Mouse (Mus musculus): Measurements from ENCODE around the gene Sult1a1.

Sult1a1 gene

DNA sequence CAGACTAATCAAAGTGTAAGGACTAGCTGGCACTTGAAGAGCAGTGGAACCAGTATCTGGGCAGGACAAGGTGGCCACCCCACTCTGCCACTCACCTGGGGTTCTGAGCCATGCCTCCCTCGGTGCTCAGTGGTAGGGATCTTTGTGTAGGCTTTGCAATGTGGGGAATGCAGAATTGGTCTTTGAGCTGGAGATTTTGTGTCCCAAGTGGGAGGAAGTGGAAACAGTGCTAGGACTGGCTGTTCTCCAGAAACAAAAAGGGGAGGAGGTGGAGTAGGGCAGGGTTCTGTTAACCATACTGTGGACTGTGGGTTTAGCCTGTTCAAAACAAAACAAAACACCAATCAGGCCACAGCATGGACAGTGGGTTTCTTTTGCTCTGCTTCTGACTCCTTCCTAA lies at the start of gene Sult1a1:
Sult1a1 (minus strand) TSS at position 226 of the 400 bp plus-strand sequence.
- DNase-seq = peak; percentile 84 to 92

DNA sequence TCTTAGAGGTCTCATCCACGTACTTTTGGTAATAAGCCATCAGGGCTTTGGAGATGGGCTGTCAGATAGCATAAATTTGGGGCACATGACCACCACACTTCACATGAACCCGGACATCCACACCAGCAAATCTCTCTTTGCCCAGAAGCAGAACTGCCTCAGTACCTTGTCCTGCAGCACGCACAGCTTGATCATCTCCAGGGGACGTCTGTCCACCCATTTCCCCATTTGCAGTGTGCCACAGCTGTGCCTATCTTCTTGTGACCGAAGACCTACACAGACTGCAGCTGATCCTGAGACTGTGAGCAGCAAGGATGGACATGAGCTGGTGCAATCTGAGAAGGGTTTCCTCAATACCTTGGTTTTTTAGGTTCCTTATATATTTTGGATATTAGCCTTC lies 49.4 kb upstream of the Sult1a1 start:
- no peak for DNase-seq

DNA sequence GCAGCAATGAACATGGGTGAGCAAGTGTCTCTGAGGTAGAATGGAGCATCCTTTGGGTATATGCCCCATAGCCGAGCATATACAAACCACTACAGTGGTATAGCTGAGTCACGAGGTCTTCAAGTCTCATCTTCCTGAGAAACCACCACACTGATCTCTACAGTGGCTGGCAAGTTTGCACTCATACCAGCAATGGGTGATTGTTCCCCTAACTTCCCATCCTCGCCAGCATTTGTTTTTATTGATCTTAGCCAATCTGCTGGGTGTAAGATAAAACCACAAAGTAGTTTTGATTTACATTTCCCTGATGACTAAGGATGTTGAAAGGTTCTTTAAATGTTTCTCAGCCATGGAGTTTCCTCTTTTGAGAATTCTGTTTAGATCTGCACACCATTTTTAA lies 48.8 kb upstream of the Sult1a1 start:
- DNase-seq = no peak

DNA sequence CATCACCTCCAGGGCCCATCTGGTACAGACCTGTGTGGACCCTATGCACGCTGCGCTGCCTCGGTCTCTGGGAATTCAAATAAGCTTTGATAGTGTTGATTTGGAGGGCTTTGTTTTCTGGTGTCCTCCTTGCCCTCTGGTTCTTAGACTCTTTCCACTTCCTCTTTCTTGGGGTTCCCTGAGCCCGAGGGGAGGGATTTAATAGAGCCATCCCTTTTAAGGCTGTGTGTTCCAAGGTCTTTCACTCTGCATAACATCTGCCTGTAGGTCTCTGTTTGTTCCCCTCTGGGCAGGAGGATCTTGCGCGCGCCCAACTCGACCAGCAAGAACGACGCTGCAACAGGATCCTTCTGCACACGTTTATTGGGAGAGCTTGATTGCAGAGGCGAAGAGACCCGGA lies 45.4 kb upstream of the Sult1a1 start:
- DNase-seq = no peak

DNA sequence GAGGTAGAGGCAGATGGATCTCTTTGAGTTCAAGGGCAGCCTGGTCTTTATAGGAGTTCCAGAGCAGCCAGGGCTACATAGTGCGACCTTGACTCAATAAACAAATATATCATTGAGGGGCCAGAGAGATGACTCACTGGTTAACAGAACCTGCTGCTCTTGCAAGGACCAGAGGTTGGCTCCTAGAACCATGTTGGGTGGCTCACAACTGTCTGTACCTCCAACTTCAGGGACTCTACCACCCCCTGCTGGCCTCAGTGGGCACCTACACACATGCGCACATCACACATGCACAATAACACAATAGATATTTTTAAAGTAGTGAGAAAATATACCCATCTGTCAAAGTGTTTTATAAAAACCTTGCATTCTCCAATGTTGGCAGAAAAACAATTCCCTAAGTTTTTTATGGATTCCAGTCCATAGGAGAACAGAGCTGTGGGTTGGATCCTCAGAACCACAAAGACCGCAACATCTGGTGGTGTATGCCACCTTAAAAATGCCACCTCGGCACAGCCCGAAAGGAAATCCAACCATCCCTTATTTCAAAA lies 42.6 kb upstream of the Sult1a1 start:
- no peak for DNase-seq

DNA sequence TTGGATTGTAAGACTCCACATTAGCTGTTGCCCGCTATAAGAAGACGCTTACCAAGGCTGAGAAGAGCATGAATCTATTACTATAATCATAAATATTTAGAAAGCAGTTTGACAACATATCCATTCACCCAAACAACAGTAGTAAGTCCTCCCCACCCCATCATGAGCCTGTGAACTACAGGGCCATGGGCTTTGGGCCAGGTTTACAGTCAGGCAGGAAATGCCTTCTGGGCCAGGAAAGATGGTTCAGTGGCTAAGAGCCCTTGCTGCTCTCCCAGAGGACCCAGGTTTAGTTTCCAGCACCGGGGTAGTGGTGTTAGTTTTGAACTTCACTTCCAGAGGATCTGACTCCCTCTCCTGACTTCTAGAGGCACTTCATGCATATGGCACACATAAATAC lies 41.3 kb upstream of the Sult1a1 start:
- DNase-seq = no peak

DNA sequence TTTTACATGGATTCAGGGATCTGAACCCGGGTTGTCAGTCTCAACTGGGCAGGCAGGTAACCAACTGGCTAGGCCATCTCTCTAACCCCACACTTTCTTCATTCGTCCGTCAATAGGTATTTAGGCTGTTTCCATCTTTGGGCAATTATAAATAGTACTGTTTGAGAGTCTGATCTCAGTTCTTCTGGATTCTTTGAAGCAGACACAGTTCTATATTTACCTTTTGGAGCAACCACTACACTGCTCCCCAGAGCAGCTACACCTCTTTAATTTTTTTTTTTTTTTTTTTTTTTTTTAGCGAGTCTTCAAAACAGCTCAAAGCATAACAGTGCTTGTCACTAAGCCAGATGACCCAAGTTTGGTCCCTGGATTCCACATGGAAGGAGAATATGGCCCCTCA lies 39.4 kb upstream of the Sult1a1 start:
- no peak for DNase-seq

DNA sequence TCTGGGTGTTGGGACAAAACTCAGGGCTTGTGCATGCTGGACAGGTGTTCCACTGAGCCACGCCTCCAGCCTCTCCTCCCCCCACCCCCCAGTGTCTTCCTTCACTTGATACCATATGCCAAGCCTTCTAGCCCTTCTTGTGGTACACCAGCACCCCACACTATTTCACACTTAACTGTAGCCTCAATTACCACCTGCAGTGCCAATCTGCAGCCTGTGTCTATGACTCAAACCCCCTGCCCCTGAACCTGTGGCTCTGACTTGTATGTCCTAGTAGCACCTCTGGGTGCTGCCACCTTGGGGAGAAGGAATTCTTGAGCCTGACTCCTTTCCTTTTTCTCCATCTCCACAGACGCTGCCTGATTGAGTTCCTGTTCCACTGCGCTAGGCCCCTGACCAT lies 35.7 kb upstream of the Sult1a1 start:
- no peak for DNase-seq

DNA sequence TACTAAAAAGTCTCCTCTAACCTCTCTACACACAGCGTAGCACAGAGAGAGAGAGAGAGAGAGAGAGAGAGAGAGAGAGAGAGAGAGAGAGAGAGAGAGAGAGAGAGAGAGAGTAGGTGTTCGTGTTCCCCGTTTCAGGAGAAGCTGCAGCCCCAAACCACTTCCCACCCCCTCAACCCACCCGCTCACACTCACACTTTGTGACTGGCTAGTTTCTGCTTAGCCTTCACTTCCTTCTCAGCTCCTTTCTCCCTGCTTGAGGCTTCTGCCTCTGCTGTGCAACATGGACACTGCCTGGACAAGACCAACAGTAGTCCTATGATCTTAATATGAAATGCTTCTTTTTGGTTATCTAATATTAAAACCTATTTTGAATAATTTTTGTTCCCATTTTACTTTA lies 34.0 kb upstream of the Sult1a1 start:
- DNase-seq = no peak

DNA sequence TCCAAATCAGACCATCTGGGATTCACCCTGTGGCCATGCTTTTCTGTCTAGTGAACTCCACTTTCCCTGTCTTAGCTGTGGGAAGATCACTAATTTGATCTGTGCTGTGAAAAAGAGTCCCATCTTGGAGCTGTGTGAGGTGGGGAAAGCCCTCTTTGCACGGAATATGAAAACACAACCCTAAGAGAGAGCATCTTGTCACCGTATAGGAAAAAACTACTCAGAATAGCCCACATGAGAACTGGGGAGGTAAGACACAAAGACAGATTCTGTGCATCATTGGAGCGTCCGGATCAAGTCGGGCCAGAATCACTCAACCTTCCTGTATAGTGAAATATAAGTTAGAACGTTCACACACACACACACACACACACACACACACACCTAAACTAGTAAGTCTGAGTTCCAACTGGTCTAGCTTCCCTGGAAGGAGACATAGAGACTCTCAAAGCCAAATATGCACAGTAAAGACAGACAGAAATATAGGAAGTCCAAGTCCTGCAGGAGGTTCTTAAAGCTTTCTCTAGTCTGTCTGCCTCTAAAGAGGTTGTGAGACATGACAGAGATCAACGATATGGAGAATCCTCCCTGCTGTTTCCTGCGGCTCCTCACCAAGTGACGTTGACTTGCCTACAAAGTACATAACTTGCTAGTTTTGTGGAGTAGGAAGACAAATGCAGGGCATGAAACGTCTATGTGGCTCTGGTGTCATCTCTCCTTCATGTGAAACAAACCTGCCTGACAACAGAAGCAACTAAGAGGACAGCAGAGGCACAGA lies 32.1 kb upstream of the Sult1a1 start:
- no peak for DNase-seq

DNA sequence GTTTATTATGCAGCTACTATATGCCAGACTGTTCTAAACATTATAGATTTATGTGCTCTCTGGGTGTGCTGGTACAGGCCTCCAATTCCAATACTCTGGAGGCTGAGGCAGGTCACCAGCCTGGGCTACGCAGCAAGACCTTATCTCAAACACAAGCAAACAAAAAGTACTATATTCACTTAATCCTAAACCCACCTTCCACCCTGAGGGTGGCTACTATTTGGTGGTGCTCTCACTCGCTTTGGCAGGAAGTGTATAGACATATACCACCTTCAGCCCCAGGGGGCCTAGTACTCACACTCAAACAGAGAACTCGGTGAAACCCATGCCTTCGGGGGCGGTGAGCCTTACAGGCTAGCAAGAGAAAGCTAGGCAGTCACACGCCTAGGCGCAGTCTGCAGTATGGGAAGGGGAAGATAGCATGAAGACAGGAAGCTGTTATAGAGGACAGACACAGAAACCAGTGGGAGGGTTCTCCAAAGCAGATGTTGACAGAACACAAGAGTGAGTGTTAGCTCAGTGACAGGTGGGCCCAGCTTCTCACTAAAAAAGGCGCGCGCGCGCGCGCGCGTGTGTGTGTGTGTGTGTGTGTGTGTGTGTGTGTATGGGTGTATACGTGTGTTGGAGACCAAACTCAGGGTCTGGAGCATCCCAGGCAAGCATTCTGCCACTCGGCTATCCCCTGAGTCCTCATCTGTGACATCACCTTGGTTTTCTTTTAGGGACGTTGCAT lies 31.4 kb upstream of the Sult1a1 start, which contains the start of gene Coro1a:
Coro1a (minus strand) TSS at position 346 of the 733 bp plus-strand sequence.
- no peak for DNase-seq

DNA sequence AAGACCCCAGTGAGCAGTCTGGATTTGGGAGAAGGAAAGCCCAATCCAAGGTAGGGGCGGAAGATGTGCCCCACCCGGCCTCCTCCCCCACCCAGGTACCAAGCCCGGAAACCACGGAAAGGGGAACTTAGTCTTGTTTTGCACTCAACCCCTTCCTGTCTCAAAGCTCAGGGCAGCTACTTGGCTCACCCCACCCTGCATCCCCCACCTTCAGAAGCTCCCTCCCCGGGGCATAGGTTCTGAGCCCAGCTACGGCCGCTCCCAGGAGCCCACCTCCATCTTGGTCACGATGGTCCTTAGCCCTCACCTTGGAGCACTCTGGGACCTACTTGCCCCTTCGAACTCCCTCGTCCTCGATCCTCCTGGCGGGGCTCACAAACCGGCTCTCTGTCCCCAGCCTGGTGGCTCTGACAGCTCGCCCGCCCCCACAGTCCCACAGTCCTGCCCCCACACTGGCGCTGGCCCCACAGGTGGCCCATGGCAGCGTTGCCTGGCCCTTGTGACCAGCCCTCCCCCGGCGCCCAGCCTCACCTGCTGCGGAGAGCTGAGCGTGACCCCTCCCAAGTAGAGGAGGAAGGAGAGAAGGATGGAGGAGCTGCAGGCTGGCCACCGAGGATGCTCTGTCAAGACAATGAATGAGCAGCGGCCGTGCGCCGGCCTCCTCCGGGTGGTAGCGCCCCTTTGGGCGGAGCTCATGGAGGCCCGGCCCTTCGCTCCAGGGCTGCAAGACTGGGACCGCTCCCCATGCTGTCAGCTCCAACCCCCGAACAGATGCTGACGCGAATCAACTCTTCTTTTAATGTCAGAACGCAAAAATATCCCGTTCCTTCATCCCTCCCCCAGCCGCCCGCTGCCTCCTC lies 28.1 kb upstream of the Sult1a1 start:
- peak; percentile 73 to 81 for DNase-seq

DNA sequence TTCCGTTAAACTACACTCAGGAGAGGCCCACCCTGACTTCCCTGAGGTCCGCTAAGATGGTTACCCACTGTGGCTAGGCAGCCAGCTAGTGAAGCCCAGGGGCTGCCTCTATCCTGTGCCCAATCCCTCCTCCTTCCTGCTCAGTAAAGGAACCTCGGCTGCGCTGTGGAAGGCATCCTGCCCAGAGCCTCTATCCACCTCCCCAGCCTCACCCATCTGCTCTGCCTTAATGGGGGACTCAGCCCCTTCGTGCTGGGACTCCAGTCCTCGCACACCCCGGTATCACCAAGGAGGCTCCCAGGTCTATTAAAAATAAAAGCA lies 27.5 kb upstream of the Sult1a1 start:
- DNase-seq = no peak

DNA sequence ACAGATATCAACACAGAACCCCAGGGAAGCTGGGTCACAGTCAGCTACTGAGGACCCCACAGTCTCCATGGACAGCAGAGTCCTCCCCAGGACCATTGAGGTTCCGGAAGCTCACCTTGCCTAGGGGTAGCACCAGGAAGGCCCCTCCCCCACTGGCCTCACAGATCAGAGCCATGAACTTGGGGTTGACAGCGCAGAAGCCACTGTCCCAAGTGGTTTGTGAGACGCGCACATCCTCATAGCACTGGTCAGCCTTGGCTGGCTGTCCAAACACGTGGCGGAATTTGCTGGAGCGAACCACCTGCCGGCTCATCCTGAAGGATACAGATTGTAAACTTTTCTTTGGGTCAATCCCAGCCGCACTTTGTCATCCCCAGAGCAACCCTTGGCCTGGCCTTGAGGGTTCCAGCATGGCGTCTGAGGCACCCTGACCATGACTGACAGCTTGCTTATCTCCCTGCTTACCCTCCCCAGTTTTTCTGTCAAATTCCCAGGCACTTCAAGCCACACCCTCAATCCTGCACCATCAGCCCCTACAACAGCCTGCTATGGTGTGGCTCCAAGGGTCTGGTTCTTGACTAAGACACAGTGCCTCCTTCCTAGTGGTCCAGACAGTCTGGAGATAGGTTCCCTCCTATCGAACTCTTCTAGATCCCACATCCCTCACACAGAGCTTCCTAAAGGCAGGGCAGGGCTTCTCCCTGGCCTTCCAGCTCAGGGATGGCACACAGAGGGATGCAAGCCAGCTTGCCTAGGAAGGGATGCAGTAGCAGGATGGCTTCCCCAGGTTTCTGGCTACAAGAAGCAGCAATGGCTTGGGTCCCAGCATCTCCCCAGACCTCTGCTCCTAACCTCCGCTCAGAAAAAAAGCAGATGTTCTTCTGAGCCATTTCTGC lies 26.9 kb upstream of the Sult1a1 start:
- DNase-seq = no peak

DNA sequence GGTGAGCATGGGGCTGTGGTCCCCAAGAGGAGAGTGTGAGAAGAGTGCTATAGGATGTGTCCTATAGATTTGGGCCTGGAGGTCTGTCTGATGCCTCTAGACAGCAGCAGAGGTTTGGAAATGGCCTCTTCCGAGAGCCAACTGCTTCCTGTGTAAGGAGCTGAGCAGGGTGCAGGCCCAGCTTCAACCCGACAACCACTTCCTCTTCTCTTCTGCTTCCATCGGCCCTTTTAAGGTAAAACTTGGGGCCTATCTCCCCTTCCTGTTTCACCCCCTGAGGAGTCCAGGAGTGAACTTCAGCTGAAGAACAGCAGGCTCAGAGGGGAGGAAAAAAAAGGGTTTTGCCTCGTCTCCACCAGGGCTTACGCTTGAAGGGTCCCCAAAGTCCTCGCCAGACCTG lies 26.1 kb upstream of the Sult1a1 start:
- DNase-seq = no peak

DNA sequence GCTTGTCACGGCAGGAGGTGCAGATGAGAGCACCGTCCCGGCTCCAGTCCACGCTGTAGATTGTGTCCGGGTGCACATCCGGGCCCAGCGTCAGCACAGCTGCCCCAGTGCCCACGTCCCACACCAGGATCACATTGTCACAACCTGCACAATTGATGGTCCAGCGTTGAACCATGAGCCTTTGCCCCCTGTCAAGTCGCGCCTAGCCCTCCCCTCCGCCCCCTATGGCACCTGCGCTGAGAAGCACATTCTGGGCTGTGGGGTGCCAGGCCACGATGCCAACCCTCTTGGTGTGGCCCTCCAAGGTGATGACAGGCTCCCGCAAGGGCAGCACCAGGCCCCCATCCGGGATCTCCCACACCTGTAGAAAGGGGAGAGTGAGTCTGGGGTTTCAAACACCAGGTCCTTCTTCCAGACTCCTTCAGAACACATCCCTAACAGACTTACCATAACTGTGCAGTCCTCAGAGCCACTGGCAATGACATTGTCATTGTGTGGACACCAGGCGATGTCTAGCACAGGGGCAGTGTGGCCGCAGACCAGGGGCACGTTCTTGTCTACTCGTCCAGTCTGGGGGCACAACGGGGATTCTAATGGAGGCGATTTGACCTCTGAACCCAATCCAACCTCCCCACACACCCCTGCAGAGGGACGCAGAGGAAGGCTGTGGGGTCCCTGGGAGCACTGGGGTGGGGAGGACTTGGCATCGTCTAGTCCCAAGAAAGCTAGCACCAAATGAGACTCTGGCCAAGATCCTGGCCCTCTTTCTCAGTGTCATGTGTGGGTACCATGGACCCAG lies 25.5 kb upstream of the Sult1a1 start:
- DNase-seq = no peak

DNA sequence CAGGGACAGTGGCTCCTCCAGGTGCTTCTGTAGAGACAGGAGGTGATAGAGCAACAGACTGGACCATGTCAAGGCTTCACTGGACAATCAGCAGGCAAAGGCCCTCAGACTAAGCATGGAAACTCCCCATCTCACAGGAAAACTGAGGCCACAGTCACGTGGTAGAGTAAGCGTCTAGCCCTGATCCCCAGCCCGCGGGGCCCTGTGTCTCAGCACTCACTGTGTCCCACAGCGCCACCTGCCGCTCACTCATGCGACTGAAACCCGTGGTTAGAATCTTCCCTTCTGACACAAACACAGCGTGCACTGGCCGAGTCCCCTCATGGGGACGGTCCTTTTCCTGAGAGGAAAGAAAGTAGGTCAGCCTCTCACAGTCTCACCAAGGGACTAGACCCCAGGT lies 24.8 kb upstream of the Sult1a1 start:
- DNase-seq = peak; percentile 84 to 88

DNA sequence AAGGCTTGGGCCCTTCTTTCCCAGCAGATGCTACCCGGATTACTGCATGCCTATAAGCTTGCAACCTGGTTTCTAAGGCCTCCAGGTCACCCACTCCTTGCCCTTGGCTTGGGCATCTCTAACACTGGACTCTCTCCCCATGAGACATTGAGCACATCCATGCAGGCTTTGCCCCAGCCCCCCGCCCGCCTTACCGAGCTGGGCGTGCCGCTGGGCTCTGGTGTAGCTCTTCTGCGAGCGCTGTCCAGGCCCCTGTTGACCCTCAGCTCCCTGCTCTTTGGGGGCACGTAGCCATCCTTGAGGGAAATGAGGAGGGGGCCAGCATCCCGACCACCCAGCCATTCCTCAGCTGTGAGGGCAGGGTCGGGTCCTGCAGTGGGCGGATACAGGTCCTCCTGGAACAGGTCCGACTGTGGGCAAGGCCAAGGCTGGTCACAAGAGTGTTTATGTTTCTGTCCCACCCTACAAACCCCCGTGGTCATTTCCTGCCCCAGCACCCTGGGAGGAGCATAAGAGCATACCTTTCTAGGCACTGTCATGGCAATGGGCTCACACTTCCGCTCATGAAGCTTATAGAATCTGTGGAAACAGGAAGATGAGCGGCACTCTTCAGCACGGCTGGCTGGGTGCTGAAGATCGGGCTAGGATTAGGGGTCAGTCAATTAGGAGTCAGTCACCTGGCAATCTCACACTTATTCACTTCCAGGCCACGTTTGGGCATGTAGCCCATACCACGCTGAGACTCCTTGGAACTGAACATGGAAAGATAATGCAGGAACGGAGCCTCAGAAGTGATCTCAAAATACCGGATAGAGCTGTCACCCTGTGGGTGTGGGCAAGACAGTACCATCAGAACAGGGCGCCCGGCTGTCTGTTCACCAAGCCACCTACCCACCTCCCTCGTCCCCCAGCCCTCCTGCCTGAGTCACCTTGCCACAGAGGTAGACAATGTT lies 24.1 kb upstream of the Sult1a1 start:
- no peak for DNase-seq

DNA sequence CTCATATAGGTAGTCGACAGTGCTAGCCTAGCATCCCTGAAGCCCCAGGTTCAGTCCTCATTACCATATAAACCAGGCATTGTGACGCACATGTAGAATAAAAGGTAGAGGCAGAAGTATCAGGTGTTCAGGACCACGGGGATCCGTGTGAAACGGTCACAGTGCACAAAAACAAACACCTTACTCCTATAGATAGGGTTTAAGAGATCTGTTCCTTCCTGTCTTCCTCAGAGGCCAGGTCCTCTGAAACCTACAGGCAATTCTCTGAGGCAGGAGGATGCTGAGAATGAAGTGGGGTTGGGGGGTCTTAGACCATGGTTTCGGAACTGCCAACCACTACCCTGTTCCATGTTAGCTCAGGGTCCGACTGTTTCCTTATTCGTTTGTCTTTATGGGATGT lies 21.6 kb upstream of the Sult1a1 start:
- no peak for DNase-seq

DNA sequence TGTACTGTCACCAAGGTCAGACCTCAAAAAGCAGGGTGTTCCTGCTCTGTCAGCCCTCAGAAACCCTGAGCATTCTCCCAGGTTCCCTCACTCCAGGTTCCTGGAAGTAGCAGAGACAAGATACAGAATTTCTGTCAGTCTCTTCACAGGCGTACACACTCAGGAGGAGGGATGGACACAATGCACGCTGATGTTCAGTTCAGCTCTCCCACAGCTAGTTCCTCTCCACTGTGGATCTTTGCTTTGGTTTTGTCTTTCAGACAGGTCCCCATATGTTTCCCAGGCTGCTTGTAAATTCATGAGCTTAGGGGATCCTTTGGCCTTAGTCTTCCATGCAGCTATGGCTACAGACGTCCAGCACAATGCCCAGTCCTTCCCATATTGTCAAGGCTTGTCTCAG lies 20.7 kb upstream of the Sult1a1 start:
- no peak for DNase-seq
